Mouse (Mus musculus) gastrocnemius, postnatal 4 days (tissue): Measurements from ENCODE around the gene Pdzd2. TPM values are rescaled to one million over a fixed set of nuclear protein-coding genes. Genes with fewer than 3 reads are reported as not detected.

ENCODE experiments used
- DNase-seq, 2 experiments: peaks; one replicate each; pipeline ENCODE4 v3.0.0; 2021 to 2022; ENCODE audit warnings: low spot score in 2 of 2, mixed read lengths in 2 of 2
- total RNA-seq, 2 experiments: library from RNA; stranded (reverse); gene quantifications; 2 replicates each; pipeline ENCODE4 v1.2.3; 2021

Gene Pdzd2
- total RNA-seq, 2 experiments from 2014 or later, result 50.8 to 58.0 TPM

DNA sequence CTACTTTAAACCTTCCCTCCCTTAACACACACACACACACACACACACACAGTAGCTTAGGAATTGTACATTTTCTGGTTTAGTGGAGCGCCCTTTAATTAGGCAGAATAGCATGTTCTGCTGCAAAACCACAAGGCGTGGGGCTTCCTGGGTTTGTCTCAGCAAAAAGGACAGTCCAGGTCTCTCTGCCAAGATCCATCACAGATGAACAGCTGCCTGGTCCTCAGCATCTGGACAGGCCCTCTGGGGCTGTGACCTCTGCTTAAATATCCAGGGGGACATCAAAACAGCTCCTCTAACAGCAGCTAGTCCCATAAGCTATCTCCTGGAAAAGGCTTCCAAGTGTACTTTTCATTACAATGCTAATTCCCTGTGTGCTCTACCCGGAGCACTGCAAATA lies 64.4 kb downstream of the Pdzd2 start:
- DNase-seq, result no peak

DNA sequence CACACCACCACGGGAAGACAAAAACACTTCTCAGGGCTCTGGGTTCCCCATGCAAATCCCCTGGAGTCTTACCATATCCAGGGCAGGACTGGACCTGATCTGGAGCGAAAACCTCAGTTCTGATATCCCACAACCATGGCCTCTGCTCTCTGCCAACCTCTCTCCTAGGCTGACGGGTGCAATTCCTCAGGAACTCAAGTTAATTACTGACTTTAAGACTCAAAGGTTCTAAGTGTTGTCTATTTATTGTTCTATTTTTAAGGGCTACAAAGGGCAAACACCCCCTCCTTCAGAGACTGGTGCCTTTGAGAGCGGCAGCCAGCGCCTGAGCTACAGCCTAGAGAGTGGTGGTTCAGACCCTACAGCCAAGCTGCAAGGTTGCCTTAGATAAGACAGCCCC lies 65.7 kb downstream of the Pdzd2 start:
- DNase-seq, result no peak

DNA sequence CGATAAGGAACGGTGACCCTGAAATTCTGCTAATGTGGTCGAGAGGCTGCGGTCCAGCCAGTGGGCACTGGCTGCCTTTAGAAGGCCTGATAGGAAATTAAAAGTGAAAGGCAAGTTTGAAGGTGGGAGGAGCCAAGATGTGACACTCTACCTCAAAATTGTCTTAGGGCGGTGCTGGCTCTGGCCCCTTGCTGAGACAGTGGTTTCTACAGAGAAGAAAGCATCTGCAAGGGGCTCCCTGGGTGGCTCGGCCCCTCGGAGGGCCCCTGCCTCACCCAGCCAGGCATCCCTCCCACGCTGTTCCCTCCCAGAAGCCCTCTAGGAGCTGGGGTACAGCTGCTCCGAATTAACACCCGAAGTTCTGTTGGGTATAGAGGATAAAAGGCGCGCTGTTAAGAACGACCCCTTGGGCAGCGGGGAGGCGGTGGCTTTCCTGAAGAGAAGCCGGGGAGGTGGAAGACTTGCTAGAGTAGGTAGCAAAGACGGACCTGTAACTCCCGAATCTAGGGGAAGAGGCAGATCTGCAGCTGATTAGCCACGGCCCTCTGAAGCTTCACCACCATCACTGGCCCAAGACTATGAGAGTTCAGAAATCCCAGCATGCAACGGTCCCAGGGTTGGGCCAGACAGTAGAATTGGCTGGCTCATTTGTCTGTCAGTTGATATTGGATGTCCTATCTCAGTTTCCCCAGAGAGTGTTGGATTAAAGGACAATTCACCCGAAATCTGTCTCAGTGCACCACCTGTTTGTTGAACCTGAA lies 71.8 kb downstream of the Pdzd2 start:
- no peak for DNase-seq

DNA sequence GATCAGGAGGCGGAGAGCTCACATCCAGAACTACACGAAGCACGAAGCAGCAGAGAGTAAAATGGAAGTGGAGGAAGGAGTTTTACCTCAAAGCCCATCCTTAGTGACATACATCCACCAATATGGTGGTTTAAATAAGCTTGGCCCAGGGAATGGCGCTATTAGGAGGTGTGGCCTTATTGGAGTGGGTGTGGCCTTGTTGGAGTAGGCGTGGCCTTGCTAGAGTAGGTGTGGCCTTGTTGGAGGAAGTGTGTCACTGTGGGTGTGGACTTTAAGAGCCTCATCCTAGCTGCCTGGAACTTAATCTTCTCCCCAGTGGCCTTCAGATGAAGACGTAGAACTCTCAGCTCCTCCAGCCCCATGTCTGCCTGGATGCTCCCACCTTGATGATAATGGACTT lies 73.8 kb downstream of the Pdzd2 start:
- DNase-seq, result no peak

GRCm38 (mm10) chr15:12663351-12663750 lies 76.4 kb downstream of the Pdzd2 start:
- DNase-seq, result no peak

- DNase-seq, result no peak
These were observed 79.4 kb downstream of the Pdzd2 start for GRCm38 (mm10) chr15:12660320-12660719.

- no peak for DNase-seq
These were observed 83.6 kb downstream of the Pdzd2 start for GRCm38 (mm10) chr15:12655959-12656662.

GRCm38 (mm10) chr15:12655316-12655715 lies 84.4 kb downstream of the Pdzd2 start:
- DNase-seq, result no peak

- DNase-seq, result no peak
These were observed 87.2 kb downstream of the Pdzd2 start for GRCm38 (mm10) chr15:12652336-12653031.

- no peak for DNase-seq
These were observed 89.5 kb downstream of the Pdzd2 start for GRCm38 (mm10) chr15:12650236-12650635.

DNA sequence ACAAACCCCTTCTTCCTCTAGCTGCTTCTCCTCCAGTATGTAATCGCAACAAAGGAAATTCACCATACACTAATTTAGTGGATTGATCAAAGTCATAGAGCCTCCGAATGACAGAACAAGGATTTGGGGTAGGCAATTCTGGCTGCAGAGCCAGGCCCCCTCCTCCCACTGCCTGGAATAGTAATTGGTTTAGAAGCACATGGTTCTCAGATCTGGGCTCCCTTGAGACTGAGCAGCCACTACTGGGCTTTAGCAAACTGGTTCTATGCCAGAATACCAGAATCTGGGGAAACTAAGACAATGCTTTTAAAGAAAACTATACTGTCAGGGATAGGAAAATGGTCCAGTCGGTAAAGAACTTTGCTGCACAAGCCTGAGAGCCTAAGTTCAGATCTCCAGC lies 90.0 kb downstream of the Pdzd2 start:
- no peak for DNase-seq

- no peak for DNase-seq
These were observed 90.6 kb downstream of the Pdzd2 start for GRCm38 (mm10) chr15:12649131-12649530.

- no peak for DNase-seq
These were observed 99.0 kb downstream of the Pdzd2 start for GRCm38 (mm10) chr15:12640755-12641154.

GRCm38 (mm10) chr15:12639776-12640175 lies 99.9 kb downstream of the Pdzd2 start:
- no peak for DNase-seq

GRCm38 (mm10) chr15:12639181-12639580 lies 100.5 kb downstream of the Pdzd2 start:
- DNase-seq, result no peak

DNA sequence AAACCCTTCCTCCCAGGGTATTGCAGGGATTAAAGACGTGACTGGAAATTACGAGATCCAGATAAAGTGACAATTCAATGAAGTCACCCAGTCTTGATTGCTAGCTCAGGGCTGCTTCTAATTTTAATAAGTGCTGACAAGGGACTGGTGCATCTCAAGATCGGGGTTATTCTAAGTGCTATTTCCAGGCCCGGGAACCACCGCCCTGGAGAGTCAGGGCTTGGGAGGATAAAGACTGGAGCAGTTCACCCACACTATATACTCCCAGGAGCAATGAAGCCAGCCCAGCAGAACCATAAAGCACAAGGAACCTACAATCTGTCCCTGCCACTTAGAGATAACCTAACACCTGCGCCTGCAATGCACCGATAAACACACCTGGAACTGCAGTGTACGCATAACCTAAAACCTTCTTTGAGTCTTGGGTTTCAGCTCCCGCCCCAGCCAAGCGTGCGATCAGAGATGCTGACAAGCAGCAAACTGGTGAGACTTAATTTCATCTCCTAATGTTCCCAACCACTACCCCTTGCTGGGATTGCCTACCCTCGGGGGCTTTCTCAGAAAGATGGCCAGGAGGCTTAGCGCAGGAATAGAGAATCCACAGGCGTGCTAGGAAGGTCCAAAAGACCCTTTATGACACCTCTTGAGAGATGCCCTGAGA lies 101.2 kb downstream of the Pdzd2 start:
- DNase-seq, result no peak

GRCm38 (mm10) chr15:12637511-12637910 lies 102.2 kb downstream of the Pdzd2 start:
- no peak for DNase-seq

DNA sequence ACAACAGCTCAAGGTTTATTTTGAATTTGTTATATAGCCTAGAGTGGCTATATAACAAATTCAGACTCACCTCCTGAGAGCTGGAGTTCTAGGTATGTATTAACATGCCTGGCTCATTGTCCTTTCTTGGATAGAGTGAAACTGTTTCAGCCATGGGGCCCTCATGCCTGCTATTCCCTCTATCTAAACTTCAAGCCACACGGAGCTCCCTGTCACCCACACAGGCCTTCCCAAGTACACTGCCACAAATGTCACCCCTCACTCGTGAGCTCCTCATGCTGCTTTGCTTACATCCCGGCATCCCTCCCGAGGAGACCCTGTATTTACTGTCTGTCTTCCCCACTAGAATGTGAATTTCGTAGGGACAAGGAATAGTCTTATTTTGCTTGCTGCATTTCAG lies 103.3 kb downstream of the Pdzd2 start:
- no peak for DNase-seq

GRCm38 (mm10) chr15:12634921-12635320 lies 104.8 kb downstream of the Pdzd2 start:
- no peak for DNase-seq

DNA sequence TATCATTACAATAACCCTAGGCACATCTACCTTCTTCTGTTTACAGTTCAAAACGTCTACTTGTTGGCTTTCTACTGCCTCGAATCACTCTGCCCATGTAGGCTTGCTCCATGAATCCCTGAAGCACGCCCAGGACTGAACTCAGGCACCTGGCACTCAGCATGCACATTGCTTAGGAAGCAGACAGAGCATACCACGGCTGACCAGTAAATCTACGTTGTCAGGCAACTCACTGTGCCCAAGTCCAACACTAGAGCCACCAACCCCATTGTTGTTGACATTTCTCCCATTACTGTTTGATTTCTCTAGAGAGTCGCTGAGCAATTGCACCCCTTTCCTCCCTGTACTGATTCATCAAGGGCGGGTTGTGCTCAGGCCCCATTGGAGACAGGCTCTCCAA lies 110.6 kb downstream of the Pdzd2 start:
- DNase-seq, result no peak

- no peak for DNase-seq
These were observed 111.3 kb downstream of the Pdzd2 start for GRCm38 (mm10) chr15:12628451-12628850.

GRCm38 (mm10) chr15:12626930-12627329 lies 112.8 kb downstream of the Pdzd2 start:
- no peak for DNase-seq
